Mouse (Mus musculus) lung, postnatal 4 days (tissue): ENCODE measurements at regions not wholly inside any gene's neighbourhood (a gene's known extent, or its start where the extent isn't known, plus 50 kb on each side); places are given as distances from the start of the nearest gene placed in this dataset.

Experiments used
- DNase-seq, 2 experiments: peaks; one replicate each; pipeline ENCODE4 v3.0.0; 2021

DNA sequence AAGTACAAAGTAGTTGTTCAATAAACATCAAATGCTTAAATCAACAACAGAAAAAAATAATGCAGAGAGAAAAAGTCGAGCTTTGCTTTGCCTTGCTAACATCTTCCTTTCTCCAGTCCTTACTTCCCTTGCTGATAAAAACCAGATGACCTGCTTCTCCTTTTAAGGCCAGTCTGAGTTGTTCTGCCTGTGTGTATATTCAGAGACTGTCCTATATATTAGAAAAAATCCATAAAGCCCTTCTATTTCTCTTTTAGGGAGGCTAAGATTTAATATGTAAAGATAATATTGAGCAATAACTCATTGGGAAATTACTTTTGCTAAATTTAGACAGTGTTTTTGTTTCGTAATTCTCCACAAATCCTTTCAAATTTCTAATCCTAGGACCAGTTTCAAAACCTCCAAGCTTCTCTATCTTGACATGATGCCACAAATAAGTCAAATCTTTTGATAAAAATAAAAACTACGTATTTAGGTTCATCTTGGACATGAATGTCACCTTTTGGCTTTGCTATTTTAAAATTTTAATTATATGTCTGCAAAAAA is 361.0 kb upstream of the Kif18a start:
- DNase-seq, result no peak

DNA sequence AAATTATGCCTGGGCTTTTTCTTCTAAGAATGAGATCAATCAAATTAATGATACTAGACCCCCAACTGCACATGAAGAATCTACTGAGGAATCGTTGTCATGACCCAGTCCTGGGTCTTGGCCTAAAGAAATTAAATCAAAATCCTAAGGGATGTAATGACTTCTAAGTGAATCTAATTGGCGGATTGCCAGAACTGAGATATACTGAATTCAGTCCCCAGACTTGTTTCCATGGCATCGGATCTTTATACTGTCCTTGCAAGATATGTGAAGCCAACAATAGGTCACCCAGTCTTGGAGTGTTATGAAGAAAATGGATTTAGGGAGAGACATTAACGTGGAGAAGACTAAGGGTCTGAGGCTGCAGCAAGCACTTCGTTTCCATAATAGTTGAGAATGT is 360.4 kb upstream of the Kif18a start:
- DNase-seq, result no peak

GRCm38 (mm10) chr2:108935981-108936762 is 344.4 kb upstream of the Kif18a start:
- no peak for DNase-seq

DNA sequence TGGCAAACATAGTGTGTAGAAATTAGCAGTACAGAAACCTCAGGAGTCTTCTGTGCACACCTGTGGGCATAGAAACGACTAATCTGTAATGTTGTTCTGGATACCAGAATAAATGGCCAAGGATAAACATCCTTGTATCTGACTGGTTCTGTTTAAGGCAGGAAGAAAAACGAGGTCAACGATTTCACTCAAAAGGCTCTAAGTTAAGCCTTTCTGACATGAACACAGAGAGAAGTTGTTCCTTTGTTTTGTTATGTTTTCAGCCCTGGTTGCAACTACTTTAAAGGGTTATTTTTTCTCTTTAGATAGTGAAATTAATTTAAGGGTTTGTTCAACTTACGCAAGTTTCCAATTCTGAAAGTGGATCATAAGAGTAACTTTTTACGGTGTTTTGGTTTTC is 299.6 kb upstream of the Kif18a start:
- no peak for DNase-seq

- DNase-seq, result no peak
Measured at GRCm38 (mm10) chr2:109016223-109016622, 264.3 kb upstream of the Kif18a start.

- no peak for DNase-seq
Measured at GRCm38 (mm10) chr2:109017018-109017707, 263.4 kb upstream of the Kif18a start.

GRCm38 (mm10) chr2:109038131-109038695 is 242.3 kb upstream of the Kif18a start:
- DNase-seq, result no peak
